Mouse (Mus musculus): ENCODE measurements around the gene Hdac1.

Hdac1 gene

GRCm38 (mm10) chr4:129476047-129476446, 66.5 kb downstream of the Hdac1 start:
- in situ Hi-C loops (cut with MboI, MseI): no loop called here

Measured in T-helper 2 cell (primary cell).